Mouse (Mus musculus): ENCODE data around the gene Kcnab1.

- TF ChIP-seq CTCF (IDR thresholded peaks at IDR 0.05; ENCODE audit: insufficient read depth, low read length) (no peak), POLR2A (IDR thresholded peaks at IDR 0.05; ENCODE audit: borderline replicate concordance, extremely low read depth, low read depth, low read length) (no peak)
Measured at GRCm38 (mm10) chr3:65138739-65139138, 29.6 kb downstream of the Kcnab1 start.

Data from lung, adult 2 months (tissue).